Mouse (Mus musculus): Measurements from ENCODE around the gene Kcnd2.

Gene Kcnd2

DNA sequence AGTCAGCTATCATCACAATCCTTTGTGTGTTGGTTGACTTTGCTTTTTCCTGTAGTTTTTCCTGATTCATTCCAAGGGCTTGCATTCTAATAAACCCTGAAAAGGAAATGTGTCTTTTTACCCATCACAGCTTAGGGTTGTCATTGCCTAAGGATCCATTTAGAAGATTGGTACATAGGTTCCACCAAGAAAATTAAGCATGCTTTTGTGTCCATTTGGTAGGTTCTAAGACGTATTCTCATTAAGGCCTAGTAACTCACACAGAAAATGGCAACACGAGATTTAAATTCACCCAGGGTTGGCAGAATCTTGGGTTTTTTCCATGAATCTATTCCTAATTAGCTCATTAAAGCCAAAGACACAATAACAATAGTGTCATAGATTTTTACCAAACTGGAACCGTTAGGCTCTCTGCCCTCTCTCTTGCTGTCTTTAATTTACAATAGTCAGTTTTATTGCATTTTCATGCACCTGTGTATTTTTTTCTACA lies 477.6 kb downstream of the Kcnd2 start:
- DNase-seq (ENCODE audit: low read depth), result no peak

DNA sequence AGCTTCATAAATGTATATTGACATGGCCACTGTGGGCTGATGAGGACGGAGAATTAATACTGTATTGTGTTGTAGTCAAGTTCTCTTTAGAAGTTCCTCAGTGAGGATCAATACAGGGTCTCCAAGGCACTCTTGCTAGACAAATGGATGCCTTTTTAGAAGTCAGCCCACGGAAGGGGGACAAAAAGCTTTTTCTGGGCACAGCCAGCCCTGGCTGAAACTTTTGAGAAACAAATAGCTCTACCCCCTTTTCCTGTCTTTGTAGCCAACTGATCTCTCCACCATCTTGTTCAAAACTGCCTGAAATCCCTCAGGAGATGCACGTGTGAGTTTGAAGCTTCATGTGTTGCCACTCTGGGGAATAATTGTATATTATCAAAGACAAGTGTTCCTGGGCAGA lies 482.3 kb downstream of the Kcnd2 start:
- no peak for DNase-seq (ENCODE audit: low read depth)

DNA sequence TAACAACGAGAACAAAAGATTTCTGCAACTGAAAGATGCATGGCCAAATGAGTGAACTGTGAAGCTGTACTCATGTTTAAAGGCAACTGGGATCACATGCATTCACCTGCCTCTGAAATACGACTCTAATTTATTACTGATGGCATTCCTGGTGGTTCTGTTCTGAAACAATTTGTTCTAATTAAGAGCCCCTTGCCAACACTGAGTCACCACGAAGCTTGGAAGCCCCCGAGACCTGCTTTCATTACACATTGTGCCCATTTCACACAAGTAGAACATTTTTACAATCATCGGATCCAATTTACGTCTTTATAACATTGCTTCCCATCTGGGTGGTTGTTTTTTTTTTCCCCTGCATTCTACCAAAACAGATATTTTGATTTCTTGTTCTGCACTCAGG lies 485.8 kb downstream of the Kcnd2 start:
- DNase-seq (ENCODE audit: low read depth), result no peak

DNA sequence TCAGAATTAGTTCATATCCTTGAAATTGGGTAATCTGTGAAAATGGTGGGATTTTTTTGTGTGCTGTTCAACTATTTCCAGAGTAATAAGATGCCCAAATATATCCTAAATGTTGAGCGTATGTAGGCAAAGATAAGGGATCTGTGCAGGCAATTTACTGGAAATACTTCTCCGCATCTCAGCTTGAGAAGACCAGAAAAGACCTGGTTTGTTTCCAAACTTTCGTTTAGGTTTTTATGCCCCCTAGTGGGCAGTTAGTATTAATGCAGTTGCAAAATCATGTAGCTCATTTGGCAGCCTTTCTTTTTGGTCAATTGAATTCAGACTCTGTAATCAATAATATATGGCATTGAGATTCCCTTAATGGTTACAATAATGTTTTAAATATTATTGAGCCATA lies 493.9 kb downstream of the Kcnd2 start:
- DNase-seq (ENCODE audit: low read depth), result no peak

DNA sequence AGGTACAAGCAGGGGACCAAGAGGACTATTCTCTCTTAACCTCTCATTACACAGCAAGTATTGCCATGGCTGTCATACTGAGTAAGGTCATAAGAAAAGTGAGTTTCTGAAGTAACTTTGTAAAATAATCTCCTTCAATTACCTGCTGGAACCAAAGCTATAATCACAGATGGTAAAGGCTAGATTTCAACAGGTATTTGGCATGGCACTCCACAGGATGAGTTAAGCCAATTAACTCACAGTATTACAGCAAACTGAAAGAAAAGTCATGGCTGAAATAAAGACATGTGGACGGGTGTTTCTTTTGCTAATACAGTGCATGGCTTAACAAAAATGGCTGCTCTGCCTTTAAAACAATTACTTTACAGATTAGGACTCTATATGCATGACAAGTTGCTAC lies 503.8 kb downstream of the Kcnd2 start:
- no peak for DNase-seq (ENCODE audit: low read depth)

GRCm38 (mm10) chr6:21722238-21722637 lies 506.9 kb downstream of the Kcnd2 start:
- no peak for DNase-seq (ENCODE audit: low read depth)

DNA sequence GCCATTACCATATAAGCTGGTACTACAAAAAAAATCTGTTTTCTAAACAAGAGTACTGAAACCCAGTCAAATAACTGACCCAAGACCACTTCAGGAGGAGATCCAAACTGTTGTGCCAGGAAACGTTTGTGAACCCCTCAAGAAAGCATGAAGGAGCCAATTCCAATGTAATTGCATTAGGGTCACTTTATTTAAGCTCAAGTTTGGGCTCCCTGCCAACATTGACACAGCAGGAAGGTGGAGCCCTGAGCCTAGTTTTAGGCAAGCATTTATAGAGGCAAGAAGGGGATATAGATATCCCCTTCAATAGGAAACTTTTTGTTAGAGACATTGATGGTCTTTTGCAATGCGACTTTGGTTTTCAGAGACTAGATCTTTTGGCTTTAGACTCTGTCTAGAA lies 525.3 kb downstream of the Kcnd2 start:
- no peak for DNase-seq (ENCODE audit: low read depth)

DNA sequence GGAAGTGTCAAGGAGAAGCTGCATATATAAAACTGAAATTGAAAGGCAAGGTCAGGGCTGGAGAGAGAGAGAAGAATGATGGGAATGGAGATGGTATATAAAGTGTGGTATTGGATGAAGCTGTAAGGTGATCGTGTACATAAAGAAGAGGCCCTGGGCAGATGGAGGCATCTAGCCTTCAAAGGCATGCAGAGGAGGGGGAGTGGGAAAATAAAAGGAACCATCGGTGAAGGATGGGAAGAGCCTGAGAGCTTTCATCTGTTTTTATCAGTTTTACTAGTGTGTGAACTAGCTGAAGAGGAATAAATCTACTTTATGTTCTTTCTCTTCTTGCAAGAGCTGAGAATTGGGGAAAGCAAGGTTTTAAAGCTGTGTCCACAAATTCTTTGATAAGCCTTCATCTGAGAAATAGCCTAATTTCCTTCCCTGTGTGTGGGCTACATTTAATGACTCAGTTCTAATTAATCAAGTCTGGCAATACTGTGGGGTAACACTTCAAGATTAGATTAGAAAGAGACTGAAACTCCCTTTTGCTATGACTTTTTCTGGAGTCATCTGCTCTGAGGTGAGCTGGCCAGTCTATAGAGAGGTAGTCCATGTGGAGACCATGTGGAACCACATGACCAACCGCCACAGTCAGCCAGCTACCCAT lies 529.4 kb downstream of the Kcnd2 start:
- DNase-seq (ENCODE audit: low read depth), result no peak

DNA sequence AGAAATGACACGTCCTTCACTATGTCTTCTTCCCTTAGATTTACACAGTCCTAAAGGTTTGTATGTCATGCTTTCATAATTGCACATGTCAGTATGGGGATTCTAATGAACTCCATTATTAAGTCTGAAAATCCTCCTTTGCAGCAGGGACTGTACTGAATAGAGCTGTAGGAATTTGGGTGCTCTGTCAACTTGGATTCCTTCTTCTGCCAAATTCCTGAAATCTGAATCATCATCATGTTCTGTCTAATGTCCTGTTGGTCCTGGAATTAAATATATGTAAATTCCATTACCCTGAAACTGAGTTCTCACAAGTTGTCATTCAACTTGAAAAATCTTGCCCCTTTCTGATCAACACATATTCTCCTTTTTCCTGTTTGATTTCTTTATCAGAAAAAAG lies 532.2 kb downstream of the Kcnd2 start:
- DNase-seq (ENCODE audit: low read depth), result no peak

DNA sequence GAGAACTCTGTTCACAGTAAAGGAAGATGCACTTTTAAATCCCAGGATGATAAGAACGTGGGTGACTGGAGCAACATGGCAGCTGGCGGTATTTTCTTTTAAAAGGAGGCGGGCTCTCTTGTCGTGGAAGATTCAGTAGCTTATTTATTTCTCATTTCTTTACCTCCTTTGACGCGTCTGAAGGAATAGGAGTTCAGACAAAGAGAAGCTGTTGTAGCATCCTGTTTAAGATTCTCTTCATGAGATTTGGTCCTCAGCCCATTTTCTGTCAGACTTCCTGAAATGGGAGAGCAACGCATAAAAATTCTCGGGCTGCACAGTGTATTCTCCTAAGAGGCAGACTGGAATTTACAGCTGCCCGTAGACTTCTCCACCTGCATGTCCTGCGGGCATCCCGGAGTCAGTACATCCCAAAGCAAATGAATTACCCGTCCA lies 552.5 kb downstream of the Kcnd2 start:
- DNase-seq (ENCODE audit: low read depth), result no peak

DNA sequence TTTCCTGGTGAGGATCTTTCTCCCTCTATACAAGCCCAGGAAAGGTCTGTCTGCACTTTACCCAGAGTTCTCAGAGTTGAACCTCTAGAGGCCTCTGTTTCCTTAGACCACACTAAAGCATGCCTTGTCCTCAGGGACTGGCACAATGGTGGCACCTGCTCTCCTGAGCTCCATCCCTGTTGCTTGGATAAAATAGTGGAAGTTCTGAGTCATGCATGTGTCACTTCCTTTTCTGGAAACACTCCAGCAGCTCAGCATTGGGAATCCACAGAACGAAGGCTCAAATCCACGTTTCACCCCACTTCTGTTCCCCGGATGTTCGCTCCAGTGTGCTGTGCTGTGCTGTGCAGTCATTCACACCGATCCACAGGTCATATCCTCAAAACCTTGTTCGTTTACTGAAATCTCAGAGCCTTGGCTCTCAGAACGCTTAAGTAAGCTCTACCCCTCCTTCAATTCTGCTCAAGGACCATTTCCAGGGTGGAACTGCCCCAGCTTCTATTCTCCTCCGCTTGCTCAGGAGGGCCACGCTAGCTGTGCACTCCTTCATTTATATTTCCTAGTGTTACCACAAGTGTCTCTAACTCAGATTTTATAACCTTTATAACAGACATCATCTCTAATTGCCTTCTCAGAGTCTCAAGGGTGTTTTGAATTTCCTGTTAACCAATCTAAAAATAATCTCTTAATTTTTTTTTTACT lies 553.6 kb downstream of the Kcnd2 start:
- no peak for DNase-seq (ENCODE audit: low read depth)

DNA sequence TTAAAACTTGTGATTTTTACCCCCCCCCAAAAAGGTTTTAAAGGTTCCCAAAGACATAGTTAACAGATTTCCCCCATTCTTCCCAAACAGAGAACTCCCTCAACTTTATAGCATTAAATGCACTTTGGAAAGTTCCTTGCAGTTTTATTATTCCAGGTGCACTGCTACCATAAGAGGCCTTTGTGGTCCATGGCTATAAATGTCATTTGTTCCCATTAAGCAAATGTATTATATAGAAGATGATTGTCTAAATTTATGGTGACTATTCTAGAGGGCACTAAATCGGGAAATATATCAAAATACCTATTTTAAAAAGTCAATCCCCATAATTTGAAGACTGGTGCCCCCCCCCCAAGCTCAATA lies 554.1 kb downstream of the Kcnd2 start:
- DNase-seq (ENCODE audit: low read depth), result no peak

- no peak for DNase-seq (ENCODE audit: low read depth)
These were observed 559.1 kb downstream of the Kcnd2 start for GRCm38 (mm10) chr6:21774213-21774916.

Data from c-Kit-positive CD71-positive TER-119-negative erythroid progenitor cells, embryonic 14.5 days (primary cell).